Mouse (Mus musculus) embryonic facial prominence, embryonic 14.5 days (tissue): Measurements from ENCODE around the gene Rnf4. TPM values are rescaled to one million over a fixed set of nuclear protein-coding genes. Genes with fewer than 3 reads are reported as not detected.

Experiments used
- polyA plus RNA-seq: library from polyadenylated mRNA; unstranded; fragments of >200 nt; fragmentation: Nextera tagmentation; extraction: Ambion mirVana; gene quantifications from 2 replicates; pipeline ENCODE4 v1.2.1, GENCODE M21; 2014

The Rnf4 gene
- polyA plus RNA-seq, 1 experiment from 2014 or later, result 147 TPM

Other genes with a start within 250 kb of the Rnf4 start
- gene Poln, start 166.8 kb upstream of the Rnf4 start, polyA plus RNA-seq, result 0.94 and 1.9 TPM in 2 replicates
- 26.8 and 28.3 TPM in 2 replicates for gene Haus3, start 166.8 kb upstream of the Rnf4 start, polyA plus RNA-seq
- gene Mxd4, start 148.6 kb upstream of the Rnf4 start, polyA plus RNA-seq, result 53.5 and 53.7 TPM in 2 replicates
- gene Zfyve28, start 47.8 kb upstream of the Rnf4 start, polyA plus RNA-seq, result 1.2 and 1.7 TPM in 2 replicates
- 0.18 and 0.21 TPM in 2 replicates for gene Cfap99, start 47.7 kb upstream of the Rnf4 start, polyA plus RNA-seq
- 15.2 and 15.7 TPM in 2 replicates for gene Fam193a, start 33.6 kb downstream of the Rnf4 start, polyA plus RNA-seq
- gene Tnip2, start 177.7 kb downstream of the Rnf4 start, polyA plus RNA-seq, result 14.8 and 16.0 TPM in 2 replicates
- gene Sh3bp2, start 189.5 kb downstream of the Rnf4 start, polyA plus RNA-seq, result 8.7 and 10.1 TPM in 2 replicates
- 190 and 214 TPM in 2 replicates for gene Add1, start 237.4 kb downstream of the Rnf4 start, polyA plus RNA-seq